Comparison of ENCODE assay signal across 12 mouse cellular contexts in genomic region chr17:30225030-30225740, GRCm38 (mm10).
DNase-seq lines count a peak whose midpoint lies in the region; ATAC-seq and TF ChIP-seq lines count a peak whose summit lies in the region.
"Had no signal": no experiment of that assay in that cellular context is flagged by ENCODE, and none has a peak within 500 bp of the region (broad histone marks: within the 10 kb centered on the region; RNA-seq: fewer than 3 reads in every experiment).

No protein-coding gene starts in this region.

- H3K9ac ChIP-seq in forebrain, embryonic 15.5 days (replicated peaks): no peak overlapping the region
- no peak overlapping the region for H3K9ac ChIP-seq in limb, embryonic 14.5 days (ENCODE audit: low read depth, low read length, severe bottlenecking)
- H3K9ac ChIP-seq: embryonic facial prominence, embryonic 15.5 days had no signal

- peaks cover 58% of the 10 kb centered on the region for H3K4me1 ChIP-seq in forebrain, embryonic 10.5 days
- H3K4me1 ChIP-seq in forebrain, embryonic 15.5 days: peaks cover 29% of the 10 kb centered on the region
- peaks cover 25% of the 10 kb centered on the region for H3K4me1 ChIP-seq in limb, embryonic 14.5 days (ENCODE audit: control insufficient read depth, insufficient read depth, low read length)

- no peaks in the 10 kb centered on the region; the same call in 1 of the 2 replicates for H3K36me3 ChIP-seq in forebrain, embryonic 10.5 days (replicated peaks)
- H3K36me3 ChIP-seq in forebrain, embryonic 15.5 days: no peaks in the 10 kb centered on the region
- 0 out of 2 replicates have a peak, but pooled peaks cover 5% of the 10 kb centered on the region for H3K36me3 ChIP-seq in limb, embryonic 14.5 days (ENCODE audit: control insufficient read depth, insufficient read depth, low read length)
- H3K36me3 ChIP-seq: embryonic facial prominence, embryonic 15.5 days had no signal

- no peak overlapping the region for H3K4me3 ChIP-seq in forebrain, embryonic 10.5 days
- H3K4me3 ChIP-seq in forebrain, embryonic 15.5 days: no peak overlapping the region
- H3K4me3 ChIP-seq in limb, embryonic 14.5 days (replicated peaks; ENCODE audit: low read length): no peak overlapping the region
- H3K4me3 ChIP-seq: embryonic facial prominence, embryonic 15.5 days had no signal

- no peak for ATAC-seq in forebrain, embryonic 15.5 days (replicated peaks)
- peak; percentile 66; the same call in 1 of the 2 replicates for ATAC-seq in limb, embryonic 14.5 days (ENCODE audit: low FRiP score, low read depth)

- no peak for TF ChIP-seq POLR2A in limb, embryonic 14.5 days (IDR thresholded peaks at IDR 0.05; ENCODE audit: borderline replicate concordance, extremely low read depth, insufficient read depth, insufficient read length)

- H3K4me2 ChIP-seq in forebrain, embryonic 15.5 days (replicated peaks): no peak overlapping the region
- H3K4me2 ChIP-seq in limb, embryonic 14.5 days (replicated peaks; ENCODE audit: low read depth, low read length, severe bottlenecking): no peak overlapping the region
- H3K4me2 ChIP-seq: embryonic facial prominence, embryonic 15.5 days had no signal

- DNase-seq in forebrain, embryonic 10.5 days (ENCODE audit: extremely low spot score, low spot score): no peak
- DNase-seq in MN1 (ENCODE audit: low spot score): peak; percentile 60
- DNase-seq in forelimb bud, embryonic 11.5 days (ENCODE audit: low read depth, low spot score): peak; percentile 34
- DNase-seq in limb, embryonic 14.5 days (ENCODE audit: low spot score): peak; percentile 63
- DNase-seq in right cerebral cortex, postnatal 36 days (ENCODE audit: low spot score in 2 of 2): no peak
- no peak for DNase-seq in yolk sac, embryonic 10.5 days (ENCODE audit: low spot score)
- no peak for DNase-seq in layer of hippocampus, postnatal 25 days (ENCODE audit: extremely low spot score in 1 of 2, low spot score in 1 of 2)
- DNase-seq: kidney, postnatal 36 days; lung, postnatal 36 days had no signal

- H3K27ac ChIP-seq in forebrain, embryonic 10.5 days: peak overlapping the region; percentile 31
- H3K27ac ChIP-seq in forebrain, embryonic 15.5 days (replicated peaks): no peak overlapping the region
- H3K27ac ChIP-seq in limb, embryonic 14.5 days (replicated peaks; ENCODE audit: low read depth, low read length): 0 out of 2 replicates have a peak overlapping the region, but pooled peaks have one; percentile 2
- H3K27ac ChIP-seq: embryonic facial prominence, embryonic 15.5 days had no signal

- WGBS in forebrain, embryonic 10.5 days: 61% methylated on average over 5 of the region's 5 CpGs
- WGBS in forebrain, embryonic 15.5 days: 30% methylated on average over 5 of the region's 5 CpGs
- 29% methylated on average over 5 of the region's 5 CpGs for WGBS in limb, embryonic 14.5 days

- H3K27me3 ChIP-seq in forebrain, embryonic 10.5 days (ENCODE audit: poor library complexity, severe bottlenecking): no peaks in the 10 kb centered on the region
- no peaks in the 10 kb centered on the region for H3K27me3 ChIP-seq in forebrain, embryonic 15.5 days
- no peaks in the 10 kb centered on the region for H3K27me3 ChIP-seq in limb, embryonic 14.5 days (ENCODE audit: control insufficient read depth, insufficient read depth, low read length)
- H3K27me3 ChIP-seq: embryonic facial prominence, embryonic 15.5 days had no signal

- no peaks in the 10 kb centered on the region for H3K9me3 ChIP-seq in forebrain, embryonic 10.5 days
- H3K9me3 ChIP-seq in forebrain, embryonic 15.5 days: no peaks in the 10 kb centered on the region
- H3K9me3 ChIP-seq in limb, embryonic 14.5 days (ENCODE audit: control insufficient read depth, low read length): no peaks in the 10 kb centered on the region
- H3K9me3 ChIP-seq: embryonic facial prominence, embryonic 15.5 days; G1E had no signal

Comparison
In these comparisons a context has a peak if more than half of its experiments do, and no peak if none do; other contexts are left out.
1. DNase-seq: peak in MN1 (single experiment), forelimb bud, embryonic 11.5 days (single experiment) and limb, embryonic 14.5 days (single experiment); none in forebrain, embryonic 10.5 days (single experiment), right cerebral cortex, postnatal 36 days (0 of 2), yolk sac, embryonic 10.5 days (single experiment) and layer of hippocampus, postnatal 25 days (0 of 2).